Mouse (Mus musculus): ENCODE results near the gene Ktn1.

The Ktn1 gene

DNA sequence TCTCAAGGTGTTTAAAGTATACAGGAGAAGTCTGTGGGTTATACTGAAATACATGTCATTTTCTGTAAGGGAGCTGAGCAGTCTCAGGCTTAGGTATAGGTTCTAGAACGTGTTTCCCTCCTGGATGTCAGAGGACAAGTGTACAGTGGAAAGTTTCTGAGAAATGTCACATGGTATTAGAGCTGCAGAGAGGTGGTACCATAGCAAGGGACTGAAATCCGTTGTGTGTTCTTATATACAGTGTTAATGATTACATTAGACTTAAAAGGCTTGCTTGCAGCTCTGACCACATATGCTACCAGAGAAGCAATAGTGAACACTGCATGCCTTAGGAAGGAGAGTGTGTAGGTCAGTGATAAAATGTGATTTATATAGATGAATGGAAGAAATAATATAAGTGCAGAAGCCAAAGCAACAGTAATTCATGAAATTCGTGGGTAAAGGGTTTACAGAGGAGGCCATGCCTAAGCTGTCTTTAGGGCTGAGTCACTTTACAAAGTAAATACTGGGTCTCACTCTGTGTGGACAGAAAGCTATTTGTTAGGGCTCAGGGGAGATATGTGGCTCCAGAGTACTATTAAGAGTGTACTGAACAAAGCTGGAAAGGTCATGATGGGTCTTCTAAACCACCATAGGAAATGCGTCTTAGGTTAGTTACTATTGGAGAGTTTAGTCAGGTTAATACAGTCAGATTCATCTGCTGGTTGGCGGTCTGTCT, 17.0 kb downstream of the Ktn1 start:
- no peak for DNase-seq

DNA sequence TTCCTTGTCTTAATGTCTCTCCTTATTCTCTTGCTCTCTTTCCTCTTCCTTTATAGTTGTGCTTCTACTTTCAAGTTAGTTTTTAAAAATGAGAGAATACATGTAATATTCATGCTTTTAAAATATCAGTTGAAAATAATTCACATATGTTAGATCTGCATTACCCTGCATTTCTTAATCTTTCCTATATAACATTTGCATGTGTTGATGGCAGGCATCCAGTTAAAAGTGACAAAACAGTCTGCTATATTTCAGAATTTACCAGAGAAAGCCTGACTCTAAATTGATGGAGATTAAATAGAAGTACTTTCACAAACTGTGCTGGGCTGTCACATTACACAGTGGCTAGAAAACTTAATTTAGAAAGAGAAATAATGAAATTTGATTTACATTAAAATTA, 19.8 kb downstream of the Ktn1 start:
- no peak for DNase-seq

DNA sequence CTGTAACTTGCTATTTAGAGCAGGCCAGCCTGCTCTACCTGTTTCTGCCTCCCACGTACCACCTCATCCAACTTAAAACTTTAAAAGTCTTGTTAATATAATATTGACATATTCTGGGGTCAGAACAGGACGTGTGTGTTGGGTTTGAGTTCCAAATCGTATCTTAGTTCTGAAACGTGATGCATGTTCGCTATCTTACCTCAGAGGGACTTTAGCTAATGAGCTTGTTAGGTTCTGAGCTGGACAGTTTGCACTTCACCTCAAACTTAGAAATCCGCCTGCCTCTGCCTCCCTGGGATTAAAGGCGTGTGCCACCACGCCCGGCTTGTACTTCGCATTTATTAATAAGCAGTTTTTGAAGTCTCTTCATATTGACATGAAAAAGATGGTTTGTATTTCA, 34.6 kb downstream of the Ktn1 start:
- DNase-seq = no peak

GRCm38 (mm10) chr14:47684579-47684978, 36.3 kb downstream of the Ktn1 start:
- no peak for DNase-seq

- no peak for DNase-seq
Observed at GRCm38 (mm10) chr14:47699126-47699525, 50.9 kb downstream of the Ktn1 start.

DNA sequence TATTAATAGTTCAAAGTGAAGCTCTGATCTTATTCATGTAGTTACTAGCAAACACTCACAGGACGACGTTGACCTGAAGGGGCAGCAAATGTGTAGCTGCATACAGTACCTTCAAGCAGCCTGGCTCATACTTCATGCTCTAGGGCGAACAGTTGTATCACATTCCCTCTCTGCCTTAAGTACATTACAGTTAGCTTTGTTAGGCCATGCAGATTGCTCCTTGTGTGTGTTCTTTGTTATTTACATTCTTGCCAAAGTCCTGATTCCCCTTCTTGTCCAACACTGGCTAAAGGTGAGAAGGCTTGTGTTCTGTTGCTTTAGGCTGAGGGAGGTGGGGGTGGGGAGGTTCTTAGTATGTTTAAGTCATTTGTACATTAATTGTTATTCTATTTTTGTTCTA, 61.3 kb downstream of the Ktn1 start:
- DNase-seq = no peak

- no peak for DNase-seq
Observed at GRCm38 (mm10) chr14:47715771-47716170, 67.5 kb downstream of the Ktn1 start.

- DNase-seq = no peak
Observed at GRCm38 (mm10) chr14:47717916-47718606, 69.8 kb downstream of the Ktn1 start.

GRCm38 (mm10) chr14:47720023-47720422, 71.8 kb downstream of the Ktn1 start:
- no peak for DNase-seq

GRCm38 (mm10) chr14:47723035-47723434, 74.8 kb downstream of the Ktn1 start:
- no peak for DNase-seq

DNA sequence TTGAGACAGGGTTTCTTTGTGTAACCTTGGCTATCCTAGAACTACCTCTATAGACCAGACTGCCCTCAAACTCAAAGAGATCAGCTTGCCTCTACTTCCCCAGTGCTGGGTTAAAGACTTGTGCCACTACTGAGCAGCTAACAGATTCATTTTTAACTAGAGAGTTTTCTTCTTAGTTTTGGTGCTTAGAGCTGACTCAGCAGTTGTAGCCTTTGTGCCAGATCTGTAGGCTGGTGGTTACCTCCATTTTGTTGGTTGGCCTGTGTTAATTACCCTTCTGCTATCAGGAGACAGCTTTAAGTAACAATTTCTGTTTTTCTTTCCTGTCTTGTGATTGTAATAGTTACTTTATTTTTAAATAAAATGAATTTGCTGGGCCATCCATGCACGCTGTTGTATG, 80.3 kb downstream of the Ktn1 start:
- no peak for DNase-seq

GRCm38 (mm10) chr14:47735354-47735753, 87.1 kb downstream of the Ktn1 start:
- peak; percentile 2 to 10 for DNase-seq

DNA sequence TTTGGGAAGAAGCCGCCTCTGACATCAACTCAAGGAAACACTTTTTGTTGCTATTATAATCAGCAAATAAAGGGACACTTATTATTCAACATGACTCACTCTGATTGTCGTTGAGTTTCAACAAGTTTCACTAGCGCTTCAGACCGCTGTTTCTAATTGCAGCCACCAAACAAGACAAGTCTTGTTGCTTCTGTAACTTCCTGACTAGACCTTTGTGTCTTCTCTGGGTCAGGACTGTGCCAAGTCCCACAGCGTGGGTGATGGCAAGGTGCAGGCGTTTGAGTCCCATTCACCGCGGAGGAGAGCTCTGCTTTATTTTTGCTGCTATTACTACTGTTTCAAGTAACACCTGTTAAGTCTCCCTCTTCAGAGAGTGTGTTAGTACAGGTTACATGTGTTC, 88.2 kb downstream of the Ktn1 start:
- DNase-seq = no peak

DNA sequence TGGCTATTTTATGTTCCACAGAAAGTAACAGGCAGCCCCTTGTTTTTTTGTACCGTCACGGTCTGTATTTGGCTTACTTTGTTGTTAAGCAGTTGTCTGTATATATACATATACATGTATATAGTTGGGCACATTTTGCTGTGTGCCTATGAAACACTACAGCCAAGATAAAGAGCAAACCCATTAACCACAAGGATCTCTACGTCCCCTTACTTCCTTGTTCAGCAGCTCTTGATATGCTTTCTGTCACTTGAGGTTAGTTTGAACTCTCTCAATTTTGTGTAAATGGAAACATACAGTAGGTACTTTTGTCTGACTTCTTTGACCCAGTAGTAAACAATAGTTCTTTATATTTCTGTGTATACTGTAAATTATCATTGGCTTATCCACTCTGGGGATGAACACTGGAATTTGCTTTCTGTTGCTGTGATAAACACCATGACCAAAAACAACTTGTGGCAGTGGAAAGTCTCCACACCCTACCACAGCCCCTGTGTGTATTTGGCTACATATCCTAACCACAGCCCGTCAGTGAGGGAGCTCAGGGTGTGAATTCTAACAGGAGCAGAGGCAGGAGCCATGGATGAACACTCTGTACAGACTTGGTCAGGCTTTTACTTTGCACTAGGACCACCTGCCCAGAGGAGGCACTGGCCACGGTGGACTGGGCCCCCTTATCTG, 92.2 kb downstream of the Ktn1 start:
- no peak for DNase-seq

- DNase-seq = no peak
Observed at GRCm38 (mm10) chr14:47741046-47741445, 92.8 kb downstream of the Ktn1 start.

GRCm38 (mm10) chr14:47742674-47743073, 94.4 kb downstream of the Ktn1 start:
- DNase-seq = no peak

GRCm38 (mm10) chr14:47745086-47745485, 96.8 kb downstream of the Ktn1 start:
- DNase-seq = no peak

- DNase-seq = no peak
Observed at GRCm38 (mm10) chr14:47747536-47747935, 99.3 kb downstream of the Ktn1 start.

DNA sequence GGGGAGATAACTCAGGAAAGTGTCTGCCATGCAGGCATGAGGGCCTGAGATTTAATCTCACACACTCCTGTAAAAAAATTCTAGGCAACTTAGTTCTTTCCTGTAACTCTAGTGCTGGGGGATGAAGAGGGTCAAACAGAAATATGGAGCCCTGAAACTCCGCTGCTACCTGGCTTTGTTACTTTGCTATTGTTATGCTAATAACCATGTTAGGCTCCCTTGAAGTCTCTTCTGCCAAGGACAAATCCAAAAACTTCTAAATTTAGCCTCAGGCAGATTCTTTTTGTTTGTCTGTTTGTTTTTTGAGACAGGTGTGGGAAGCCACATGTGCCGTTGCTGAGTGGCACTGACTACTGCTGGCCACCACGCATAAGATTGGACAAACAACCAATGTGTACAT, 100.5 kb downstream of the Ktn1 start:
- DNase-seq = no peak

DNA sequence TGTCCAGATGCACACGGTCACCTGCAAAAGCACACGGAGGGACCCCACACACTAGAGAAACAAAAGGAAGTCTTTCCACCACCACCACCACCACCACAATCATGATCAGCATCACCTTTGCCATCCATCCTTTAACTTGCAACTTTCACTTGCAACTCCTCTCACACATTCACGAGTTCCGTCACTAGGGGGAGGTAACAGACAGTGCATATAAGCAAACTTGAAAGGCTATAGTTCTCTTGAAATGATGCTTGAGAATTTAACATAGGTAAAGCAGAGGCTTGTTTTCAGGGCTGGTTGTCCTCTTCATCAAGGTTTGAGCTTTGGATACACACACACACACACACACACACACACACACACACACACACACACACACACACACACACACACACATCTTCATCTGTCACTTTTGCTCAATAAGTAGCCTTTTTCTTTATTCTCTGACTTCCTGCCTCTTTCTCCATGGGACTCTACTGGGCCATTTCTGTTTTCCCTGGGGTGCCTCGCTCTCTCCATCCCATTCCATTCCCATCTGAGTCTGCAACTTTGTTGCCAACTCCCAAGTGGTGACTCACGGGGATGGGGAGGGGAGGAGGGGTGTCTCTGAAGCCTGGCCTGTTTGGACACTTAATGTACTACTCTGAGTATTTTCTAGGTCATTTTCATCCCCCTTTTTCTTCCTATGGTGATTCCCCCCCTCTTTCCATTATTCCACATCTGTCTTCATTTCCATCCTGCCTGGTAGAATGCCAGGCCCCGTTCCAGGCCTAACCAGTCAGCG, 103.4 kb downstream of the Ktn1 start:
- peak; percentile 7 to 8 for DNase-seq

- no peak for DNase-seq
Observed at GRCm38 (mm10) chr14:47753561-47753960, 105.3 kb downstream of the Ktn1 start.

DNA sequence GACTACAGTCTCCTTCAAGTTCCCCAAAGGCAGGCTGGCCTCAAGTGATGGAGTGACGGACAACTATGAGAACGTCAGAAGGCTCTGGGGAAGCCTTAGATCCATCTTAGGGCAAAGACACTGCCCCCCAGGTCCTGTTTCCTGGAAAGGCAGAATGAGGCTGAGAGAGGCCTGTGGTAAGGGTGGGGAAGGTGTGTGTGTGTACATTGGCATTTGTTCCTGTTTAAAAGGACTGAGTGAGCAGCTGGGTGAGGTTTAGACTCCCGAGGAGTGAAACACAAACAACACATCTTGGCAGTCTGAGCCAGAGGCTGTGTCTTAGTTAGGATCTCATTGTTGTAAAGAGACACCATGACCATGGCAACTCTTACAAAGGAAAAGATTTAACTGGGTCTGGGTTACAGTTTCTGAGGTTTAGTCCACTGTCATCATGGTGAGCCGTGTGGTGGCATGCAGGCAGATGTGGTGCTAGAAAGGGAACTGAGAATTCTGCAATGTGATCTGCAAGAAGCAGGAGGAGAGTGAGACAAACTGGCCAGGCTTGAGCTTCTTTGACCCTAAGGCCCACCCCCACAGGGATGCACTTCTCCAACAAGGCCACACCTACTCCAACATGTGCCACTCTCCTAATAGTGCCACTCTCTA, 106.1 kb downstream of the Ktn1 start:
- DNase-seq = no peak
